Mouse (Mus musculus): Measurements from ENCODE around the gene Gm20716. TPM values are rescaled to one million over a fixed set of nuclear protein-coding genes. Genes with fewer than 3 reads are reported as not detected.

Gm20716 gene
- 10 to 100 TPM; 26.6 to 27.7 TPM for total RNA-seq (2021)
- long read RNA-seq, experiment 1, partial matches to known transcripts = 5 of 20 reads
- long read RNA-seq, experiment 1, other reads (novel, unspliced or antisense) = 15 of 20 reads
- long read RNA-seq, experiment 2, partial matches to known transcripts = 0 of 6 reads
- long read RNA-seq, experiment 2, other reads (novel, unspliced or antisense) = 6 of 6 reads

- peak; percentile 86 to 89 for DNase-seq
Observed at GRCm38 (mm10) chr2:168230026-168230728, at the start of gene Gm20716, which contains the start of the genes Dpm1 and Mocs3. Gene Gm20716 (minus strand): TSS chr2:168230364. Gene Dpm1 (minus strand): TSS chr2:168230591. Gene Mocs3 (plus strand): TSS chr2:168230622.

DNA sequence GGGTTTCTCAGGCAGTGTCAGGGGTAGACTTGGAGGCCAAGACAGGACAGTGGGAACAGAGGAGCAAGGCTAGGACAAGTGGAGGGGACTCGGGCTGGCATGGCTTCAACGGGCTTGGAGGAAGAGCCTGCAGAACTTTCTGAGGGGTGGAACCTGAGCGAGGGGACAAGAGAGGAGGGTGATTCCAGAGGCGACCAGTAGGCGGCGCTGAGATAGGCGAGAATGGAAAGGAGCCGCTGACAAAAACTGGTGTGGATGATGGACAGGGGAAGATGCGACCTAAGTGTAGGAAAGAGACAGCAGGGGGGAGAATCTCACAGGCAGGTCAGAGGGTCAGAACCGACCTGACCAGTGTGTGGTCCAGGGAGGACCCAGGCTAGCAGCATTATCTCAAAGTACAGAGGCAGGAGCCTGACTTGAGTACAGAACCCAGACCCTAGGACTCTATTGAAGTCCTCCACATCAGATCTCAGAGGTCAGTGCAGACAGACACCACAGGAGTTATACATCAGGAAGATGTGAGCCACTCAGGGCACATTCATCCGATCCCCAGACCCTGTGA is 44.3 kb upstream of the Gm20716 start:
- DNase-seq = peak; percentile 73 to 79

- no peak for DNase-seq
Observed at GRCm38 (mm10) chr2:168273387-168273786, 43.2 kb upstream of the Gm20716 start.

DNA sequence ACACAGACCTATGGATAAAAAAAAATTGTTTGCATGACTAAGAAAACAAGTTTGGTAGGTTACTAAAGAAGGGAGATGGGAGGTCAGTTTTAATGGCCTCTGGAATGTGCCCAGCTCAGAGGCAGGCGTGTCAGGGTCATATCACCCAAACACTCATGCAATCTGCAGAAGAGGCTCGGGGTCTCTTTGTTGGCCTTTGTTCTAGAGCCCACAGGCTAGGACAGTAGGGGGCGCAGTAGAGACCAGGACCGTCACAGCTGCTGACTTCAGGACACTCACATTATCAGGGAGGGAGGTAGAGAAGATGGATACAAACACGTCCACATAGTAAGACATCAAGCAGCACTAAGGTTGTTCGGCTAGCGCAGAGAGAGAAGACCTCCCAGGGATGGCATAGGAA is 37.9 kb upstream of the Gm20716 start:
- peak; percentile 26 to 51 for DNase-seq

GRCm38 (mm10) chr2:168260900-168261299 is 30.7 kb upstream of the Gm20716 start:
- no peak for DNase-seq

DNA sequence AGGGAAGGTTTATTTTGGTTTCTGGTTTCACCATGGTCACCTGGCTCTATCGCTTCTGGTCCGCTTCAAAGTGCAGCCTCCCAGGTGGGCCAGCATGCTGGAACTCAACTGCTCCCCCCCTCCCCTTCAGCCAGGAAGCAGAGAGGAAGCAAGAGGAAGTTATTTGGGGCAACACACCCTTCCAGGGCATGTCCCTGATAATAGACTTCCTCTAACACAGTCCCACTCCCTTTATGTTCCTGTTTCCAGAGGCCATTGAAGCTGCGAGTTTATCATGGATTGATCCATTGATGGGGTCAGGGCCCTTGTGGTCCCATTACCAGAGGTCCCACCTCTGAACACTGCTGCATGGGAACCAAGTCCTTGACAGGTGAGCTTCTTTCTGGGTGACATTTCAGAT is 30.0 kb upstream of the Gm20716 start:
- DNase-seq = no peak

DNA sequence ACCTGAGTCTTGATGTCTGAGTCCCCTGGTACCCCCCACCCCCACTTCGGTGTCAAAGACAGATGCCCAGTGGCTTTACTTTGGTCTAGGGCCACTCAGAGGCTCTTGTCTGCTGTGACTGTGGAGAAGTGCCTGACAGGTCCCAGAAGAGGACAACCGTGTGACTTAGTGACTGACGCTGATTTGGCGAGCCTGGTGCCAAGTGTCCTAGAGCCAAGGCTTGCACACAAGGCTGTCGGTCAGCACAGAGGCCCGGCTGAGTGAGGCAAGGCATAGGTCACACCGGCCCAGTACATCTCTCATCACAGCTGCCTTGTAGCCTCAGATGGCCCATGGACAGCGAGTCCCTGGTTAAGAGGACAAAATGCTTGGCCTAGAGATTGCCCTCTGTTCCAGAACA is 28.9 kb upstream of the Gm20716 start:
- DNase-seq = peak in 1 of 2 experiments; percentile 55

DNA sequence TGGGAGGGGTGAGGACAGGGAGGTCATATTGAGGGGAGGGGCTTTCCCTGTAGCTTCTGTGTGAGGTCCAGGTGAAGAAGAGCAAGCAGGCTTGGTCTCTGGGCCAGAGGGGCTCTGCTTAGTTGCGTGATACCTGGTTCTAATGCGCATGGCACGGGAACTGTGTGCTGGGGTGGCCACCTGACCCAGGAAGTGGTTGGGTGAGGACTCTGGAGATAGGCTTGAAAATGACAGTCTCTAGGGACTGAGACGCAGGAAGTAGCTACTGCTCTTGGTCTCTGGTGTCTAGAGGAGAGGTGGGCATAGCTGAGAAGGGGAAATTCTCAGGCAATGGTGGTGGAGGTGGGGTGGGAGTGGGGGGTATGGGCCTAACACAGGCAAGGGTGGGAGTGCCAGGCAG is 27.0 kb upstream of the Gm20716 start:
- no peak for DNase-seq

- DNase-seq = no peak
Observed at GRCm38 (mm10) chr2:168256506-168256905, 26.3 kb upstream of the Gm20716 start.

GRCm38 (mm10) chr2:168253822-168254221 is 23.7 kb upstream of the Gm20716 start:
- DNase-seq = no peak

DNA sequence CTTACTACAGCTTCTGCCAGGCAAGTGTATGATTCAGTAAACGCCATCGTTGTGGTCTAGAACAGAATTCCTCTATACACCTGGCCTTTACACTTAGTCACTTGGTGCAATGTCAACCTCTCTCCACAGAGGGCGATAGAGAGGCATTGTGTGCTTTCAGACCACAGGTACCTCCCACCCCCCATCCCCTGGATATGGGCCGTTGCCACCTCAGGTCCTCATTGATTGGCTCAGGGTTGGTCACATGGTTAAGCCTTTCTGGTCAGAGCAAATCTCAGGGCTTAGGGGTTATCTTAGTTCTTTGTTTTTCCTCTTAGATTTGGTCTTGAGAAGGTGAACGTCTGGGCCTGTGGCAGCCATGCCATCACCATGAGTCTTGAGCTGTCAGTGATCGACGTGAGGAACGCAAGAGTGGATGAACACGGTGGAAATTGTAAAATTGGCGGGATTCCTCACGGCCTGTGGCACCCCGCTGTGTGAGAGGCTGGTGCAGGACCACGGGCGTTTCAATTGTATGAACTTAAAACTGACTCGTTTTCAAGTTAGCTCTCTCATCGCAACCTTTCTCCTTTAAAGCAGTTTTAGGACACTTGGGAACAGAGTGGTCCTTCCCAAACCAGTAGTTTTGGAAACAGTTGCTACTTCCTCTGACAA is 22.6 kb upstream of the Gm20716 start:
- DNase-seq = peak; percentile 12 to 19

- peak; percentile 79 to 86 for DNase-seq
Observed at GRCm38 (mm10) chr2:168250270-168250669, 20.1 kb upstream of the Gm20716 start.

- DNase-seq = no peak
Observed at GRCm38 (mm10) chr2:168248856-168249245, 18.7 kb upstream of the Gm20716 start.

GRCm38 (mm10) chr2:168248167-168248855 is 18.1 kb upstream of the Gm20716 start:
- no peak for DNase-seq

GRCm38 (mm10) chr2:168245571-168245970 is 15.4 kb upstream of the Gm20716 start:
- DNase-seq = no peak

GRCm38 (mm10) chr2:168243278-168243677 is 13.1 kb upstream of the Gm20716 start:
- no peak for DNase-seq

- no peak for DNase-seq
Observed at GRCm38 (mm10) chr2:168242841-168243240, 12.7 kb upstream of the Gm20716 start.

DNA sequence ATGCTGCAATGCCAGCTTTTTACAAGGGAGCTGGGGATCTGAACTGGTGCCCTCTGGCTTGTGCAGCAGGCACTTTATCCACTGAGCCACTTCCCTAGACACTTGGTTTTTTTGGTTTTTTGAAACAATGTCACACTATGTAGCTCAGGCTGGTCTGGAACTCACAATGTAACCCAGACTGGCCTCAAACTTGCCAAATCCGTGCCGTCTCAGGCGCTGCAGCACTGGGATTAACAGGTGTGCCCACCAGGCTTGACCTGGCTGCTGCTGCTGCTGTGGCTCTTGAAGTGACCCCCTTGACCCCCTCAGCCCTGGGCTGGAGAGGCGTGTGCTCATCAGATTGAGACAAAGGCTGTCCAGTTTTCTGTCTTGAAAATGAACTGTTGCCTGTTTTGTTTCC is 8.2 kb upstream of the Gm20716 start:
- DNase-seq = no peak

- DNase-seq = no peak
Observed at GRCm38 (mm10) chr2:168233286-168233685, 3.1 kb upstream of the Gm20716 start.

- DNase-seq = no peak
Observed at GRCm38 (mm10) chr2:168231471-168231829, 1.3 kb upstream of the Gm20716 start.

- DNase-seq = peak in 1 of 2 experiments; percentile 38
Observed at GRCm38 (mm10) chr2:168230773-168231470, 758 bp upstream of the Gm20716 start.

Data from adrenal gland, postnatal 36 days (tissue).